ENCODE assay signal across 8 mouse cellular contexts in genomic region chr7:132242617-132243141, GRCm38 (mm10).
DNase-seq lines count a peak whose midpoint lies in the region; ATAC-seq and TF ChIP-seq lines count a peak whose summit lies in the region.

No protein-coding gene starts in this region.

- TF ChIP-seq CTCF in E14TG2a.4 (conservative IDR thresholded peaks at IDR 0.05; ENCODE audit: low read length) = no peak
- no peak for TF ChIP-seq CTCF in lung, embryonic 14.5 days (IDR thresholded peaks at IDR 0.05; ENCODE audit: low read depth)
- no peak for TF ChIP-seq CTCF in midbrain, postnatal 0 days (IDR thresholded peaks at IDR 0.05)

- peak; percentile 44 to 80 for DNase-seq in heart, adult 18-20 months
- DNase-seq in heart, embryonic 10.5 days (ENCODE audit: low spot score) = no peak
- peak; percentile 55 for DNase-seq in lung, embryonic 14.5 days
- DNase-seq in midbrain, postnatal 0 days (ENCODE audit: low spot score) = no peak
- no peak for DNase-seq in layer of hippocampus, postnatal 14 days (ENCODE audit: low spot score in 2 of 2)

- H3K9ac ChIP-seq in lung, embryonic 14.5 days = no peak overlapping the region
- H3K9ac ChIP-seq in midbrain, postnatal 0 days (replicated peaks; ENCODE audit: low read length, poor library complexity, severe bottlenecking) = no peak overlapping the region

- no peaks in the 10 kb centered on the region for H3K9me3 ChIP-seq in heart, embryonic 10.5 days
- no peaks in the 10 kb centered on the region for H3K9me3 ChIP-seq in E14TG2a.4 (ENCODE audit: low read length)
- no peaks in the 10 kb centered on the region for H3K9me3 ChIP-seq in lung, embryonic 14.5 days (ENCODE audit: low read depth, low read length)
- H3K9me3 ChIP-seq in midbrain, postnatal 0 days (ENCODE audit: low read length) = no peaks in the 10 kb centered on the region

- H3K36me3 ChIP-seq in heart, embryonic 10.5 days = no peaks in the 10 kb centered on the region; the same call in 1 of the 2 replicates
- H3K36me3 ChIP-seq in E14TG2a.4 (ENCODE audit: insufficient read depth, low read length) = no peaks in the 10 kb centered on the region
- peaks cover 26% of the 10 kb centered on the region for H3K36me3 ChIP-seq in lung, embryonic 14.5 days (ENCODE audit: insufficient read depth)
- peaks cover 5% of the 10 kb centered on the region; the same call in 1 of the 2 replicates for H3K36me3 ChIP-seq in midbrain, postnatal 0 days (ENCODE audit: insufficient read depth, low read length)

- peak; percentile 91 for ATAC-seq in granulocyte monocyte progenitor cell, adult 5-6 weeks (replicated peaks; ENCODE audit: poor library complexity, severe bottlenecking)
- ATAC-seq in lung, embryonic 14.5 days (ENCODE audit: insufficient read depth) = peak; percentile 38; the same call in 1 of the 2 replicates
- ATAC-seq in inflammation-experienced regulatory T-cells, adult 6 months = no peak
- no peak for ATAC-seq in midbrain, postnatal 0 days (ENCODE audit: low FRiP score)

- no peak overlapping the region for H3K27ac ChIP-seq in heart, embryonic 10.5 days
- no peak overlapping the region for H3K27ac ChIP-seq in lung, embryonic 14.5 days (ENCODE audit: low read depth)
- no peak overlapping the region for H3K27ac ChIP-seq in midbrain, postnatal 0 days (ENCODE audit: low read depth, low read length)

- H3K4me1 ChIP-seq in heart, embryonic 10.5 days = peaks cover 10% of the 10 kb centered on the region
- H3K4me1 ChIP-seq in E14TG2a.4 (replicated peaks; ENCODE audit: low read depth, low read length) = peaks cover 39% of the 10 kb centered on the region
- peaks cover 16% of the 10 kb centered on the region for H3K4me1 ChIP-seq in lung, embryonic 14.5 days (ENCODE audit: insufficient read depth)
- H3K4me1 ChIP-seq in midbrain, postnatal 0 days (ENCODE audit: insufficient read depth, low read length) = peaks cover 6% of the 10 kb centered on the region; the same call in 1 of the 2 replicates

- H3K4me3 ChIP-seq in heart, embryonic 10.5 days = no peak overlapping the region
- 0 out of 2 replicates have a peak overlapping the region, but pooled peaks have one; percentile 7 for H3K4me3 ChIP-seq in E14TG2a.4 (replicated peaks; ENCODE audit: low read length)
- H3K4me3 ChIP-seq in lung, embryonic 14.5 days (ENCODE audit: low read depth, low read length) = no peak overlapping the region
- no peak overlapping the region for H3K4me3 ChIP-seq in midbrain, postnatal 0 days (ENCODE audit: low read depth, low read length)

- no peak overlapping the region for H3K4me2 ChIP-seq in lung, embryonic 14.5 days
- H3K4me2 ChIP-seq in midbrain, postnatal 0 days (ENCODE audit: low read depth, low read length, poor library complexity, severe bottlenecking) = no peak overlapping the region

- 0 out of 2 replicates have a peak, but pooled peaks cover 7% of the 10 kb centered on the region for H3K27me3 ChIP-seq in heart, embryonic 10.5 days (ENCODE audit: insufficient read depth, poor library complexity, severe bottlenecking)
- peaks cover 11% of the 10 kb centered on the region; the same call in 1 of the 2 replicates for H3K27me3 ChIP-seq in E14TG2a.4 (ENCODE audit: insufficient read depth, low read length)
- no peaks in the 10 kb centered on the region for H3K27me3 ChIP-seq in lung, embryonic 14.5 days (ENCODE audit: insufficient read depth, low read length)
- H3K27me3 ChIP-seq in midbrain, postnatal 0 days (ENCODE audit: insufficient read depth, low read length) = no peaks in the 10 kb centered on the region

- WGBS in heart, embryonic 10.5 days = 28% methylated on average over 4 of the region's 4 CpGs
- WGBS in lung, embryonic 14.5 days = 34% methylated on average over 4 of the region's 4 CpGs
- 56% methylated on average over 4 of the region's 4 CpGs for WGBS in midbrain, postnatal 0 days

Comparison
In these comparisons a context has a peak if more than half of its experiments do, and no peak if none do; other contexts are left out.
1. DNase-seq: peak in heart, adult 18-20 months (2 of 2) and lung, embryonic 14.5 days (single experiment); none in heart, embryonic 10.5 days (single experiment), midbrain, postnatal 0 days (single experiment) and layer of hippocampus, postnatal 14 days (0 of 2).
2. ATAC-seq: peak in granulocyte monocyte progenitor cell, adult 5-6 weeks (single experiment) and lung, embryonic 14.5 days (single experiment); none in inflammation-experienced regulatory T-cells, adult 6 months (single experiment) and midbrain, postnatal 0 days (single experiment).